Mouse (Mus musculus): ENCODE results near the gene Utf1. TPM values are rescaled to one million over a fixed set of nuclear protein-coding genes. Genes with fewer than 3 reads are reported as not detected.

Utf1 gene
- polyA plus RNA-seq (2014; fragmentation: Illumina TruSeq; extraction: RNeasy Lipid Tissue Mini Kit (QIAGEN cat#74804)): not detected

GRCm38 (mm10) chr7:139943674-139944281, at the start of gene Utf1:
Utf1 (plus strand) TSS chr7:139943789.

GRCm38 (mm10) chr7:139894655-139895557, 48.7 kb upstream of the Utf1 start, which contains the start of gene Kndc1:
Kndc1 (plus strand) TSS chr7:139894696.

GRCm38 (mm10) chr7:139978278-139978892, 34.8 kb downstream of the Utf1 start, which contains the start of gene 6430531B16Rik:
6430531B16Rik (minus strand) TSS chr7:139978755.

DNA sequence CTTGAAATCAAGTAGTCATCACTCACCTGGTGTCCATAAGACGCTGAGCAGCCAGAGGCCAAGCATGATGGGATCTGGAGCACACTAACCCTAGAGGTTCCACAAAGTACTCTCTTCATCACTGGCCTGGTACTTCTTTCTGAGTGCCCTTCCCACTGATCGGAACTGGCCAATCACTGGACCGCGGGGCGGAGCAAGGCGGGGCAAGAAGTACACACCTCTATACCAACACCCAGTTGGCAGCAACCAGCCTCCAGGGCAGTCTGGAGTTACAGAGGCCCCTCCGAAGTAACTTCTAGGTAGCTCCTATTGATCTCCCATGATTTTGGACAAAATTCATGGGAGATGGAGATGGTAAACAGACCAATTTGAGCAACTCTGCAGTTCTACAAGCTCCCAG, 48.8 kb downstream of the Utf1 start, which contains the start of gene Adam8:
Gene Adam8, minus strand, starts transcription at position 157 of the 400 bp plus-strand sequence.

Other genes starting within 250 kb of the Utf1 start
- 0.88 TPM for gene Adgra1, start 109.6 kb upstream of the Utf1 start, polyA plus RNA-seq (2014; fragmentation: Illumina TruSeq; extraction: RNeasy Lipid Tissue Mini Kit (QIAGEN cat#74804))
- 0.23 TPM for gene Kndc1, start 49.1 kb upstream of the Utf1 start, polyA plus RNA-seq (2014; fragmentation: Illumina TruSeq; extraction: RNeasy Lipid Tissue Mini Kit (QIAGEN cat#74804))
- not detected for gene 6430531B16Rik, start 35.0 kb downstream of the Utf1 start, polyA plus RNA-seq (2014; fragmentation: Illumina TruSeq; extraction: RNeasy Lipid Tissue Mini Kit (QIAGEN cat#74804))
- gene Adam8, start 48.8 kb downstream of the Utf1 start, polyA plus RNA-seq (2014; fragmentation: Illumina TruSeq; extraction: RNeasy Lipid Tissue Mini Kit (QIAGEN cat#74804)): 0.54 TPM
- gene Zfp511, start 92.6 kb downstream of the Utf1 start, polyA plus RNA-seq (2014; fragmentation: Illumina TruSeq; extraction: RNeasy Lipid Tissue Mini Kit (QIAGEN cat#74804)): 7.2 TPM
- 38.6 TPM for gene Tubgcp2, start 92.9 kb downstream of the Utf1 start, polyA plus RNA-seq (2014; fragmentation: Illumina TruSeq; extraction: RNeasy Lipid Tissue Mini Kit (QIAGEN cat#74804))
- gene Msx3, start 105.3 kb downstream of the Utf1 start, polyA plus RNA-seq (2014; fragmentation: Illumina TruSeq; extraction: RNeasy Lipid Tissue Mini Kit (QIAGEN cat#74804)): 0.60 TPM
- gene Caly, start 138.8 kb downstream of the Utf1 start, polyA plus RNA-seq (2014; fragmentation: Illumina TruSeq; extraction: RNeasy Lipid Tissue Mini Kit (QIAGEN cat#74804)): not detected
- not detected for gene Prap1, start 149.6 kb downstream of the Utf1 start, polyA plus RNA-seq (2014; fragmentation: Illumina TruSeq; extraction: RNeasy Lipid Tissue Mini Kit (QIAGEN cat#74804))
- 20.8 TPM for gene Fuom, start 158.7 kb downstream of the Utf1 start, polyA plus RNA-seq (2014; fragmentation: Illumina TruSeq; extraction: RNeasy Lipid Tissue Mini Kit (QIAGEN cat#74804))
- gene Paox, start 172.0 kb downstream of the Utf1 start, polyA plus RNA-seq (2014; fragmentation: Illumina TruSeq; extraction: RNeasy Lipid Tissue Mini Kit (QIAGEN cat#74804)): 5.7 TPM
- 99.4 TPM for gene Echs1, start 172.7 kb downstream of the Utf1 start, polyA plus RNA-seq (2014; fragmentation: Illumina TruSeq; extraction: RNeasy Lipid Tissue Mini Kit (QIAGEN cat#74804))
- 3.0 TPM for gene Mtg1, start 193.8 kb downstream of the Utf1 start, polyA plus RNA-seq (2014; fragmentation: Illumina TruSeq; extraction: RNeasy Lipid Tissue Mini Kit (QIAGEN cat#74804))
- gene Sprn, start 211.1 kb downstream of the Utf1 start, polyA plus RNA-seq (2014; fragmentation: Illumina TruSeq; extraction: RNeasy Lipid Tissue Mini Kit (QIAGEN cat#74804)): 2.9 TPM
- gene Olfr522, start 221.0 kb downstream of the Utf1 start, polyA plus RNA-seq (2014; fragmentation: Illumina TruSeq; extraction: RNeasy Lipid Tissue Mini Kit (QIAGEN cat#74804)): not detected
- not detected for gene Olfr523, start 229.4 kb downstream of the Utf1 start, polyA plus RNA-seq (2014; fragmentation: Illumina TruSeq; extraction: RNeasy Lipid Tissue Mini Kit (QIAGEN cat#74804))

Measured in ovary, adult 10 weeks (tissue).